ENCODE assay signal across 16 mouse cellular contexts in genomic region chr17:7633382-7634290, GRCm38 (mm10).
DNase-seq lines count a peak whose midpoint lies in the region; ATAC-seq and TF ChIP-seq lines count a peak whose summit lies in the region.
"Had no signal": no experiment of that assay in that cellular context is flagged by ENCODE, and none has a peak within 500 bp of the region (broad histone marks: within the 10 kb centered on the region; RNA-seq: fewer than 3 reads in every experiment).

No protein-coding gene starts in this region.

- no peak overlapping the region for H3K4me3 ChIP-seq in heart, embryonic 10.5 days
- H3K4me3 ChIP-seq in limb, embryonic 14.5 days (replicated peaks; ENCODE audit: low read length) = no peak overlapping the region
- H3K4me3 ChIP-seq in limb, embryonic 10.5 days = no peak overlapping the region
- no peak overlapping the region for H3K4me3 ChIP-seq in embryonic facial prominence, embryonic 14.5 days (ENCODE audit: low read depth, low read length)
- H3K4me3 ChIP-seq: layer of hippocampus, adult 2 months; liver, embryonic 15.5 days; midbrain, embryonic 15.5 days; neural tube, embryonic 12.5 days had no signal

- intact Hi-C loops in heart, postnatal 36 days (cut with DNase I) = no loop called here

- no peak overlapping the region for H3K9ac ChIP-seq in limb, embryonic 14.5 days (ENCODE audit: low read depth, low read length, severe bottlenecking)
- no peak overlapping the region for H3K9ac ChIP-seq in embryonic facial prominence, embryonic 14.5 days (ENCODE audit: low read depth, low read length)
- H3K9ac ChIP-seq: liver, embryonic 15.5 days; midbrain, embryonic 15.5 days; neural tube, embryonic 12.5 days had no signal

- H3K36me3 ChIP-seq in heart, embryonic 10.5 days = no peaks in the 10 kb centered on the region
- H3K36me3 ChIP-seq in limb, embryonic 14.5 days (ENCODE audit: control insufficient read depth, insufficient read depth, low read length) = no peaks in the 10 kb centered on the region
- H3K36me3 ChIP-seq in limb, embryonic 10.5 days = no peaks in the 10 kb centered on the region
- no peaks in the 10 kb centered on the region for H3K36me3 ChIP-seq in embryonic facial prominence, embryonic 14.5 days (ENCODE audit: control insufficient read depth, insufficient read depth, low read length)
- H3K36me3 ChIP-seq: G1E; liver, embryonic 15.5 days; midbrain, embryonic 15.5 days; neural tube, embryonic 12.5 days had no signal

- no peak; the same call in 1 of the 2 replicates for ATAC-seq in limb, embryonic 14.5 days (ENCODE audit: low FRiP score, low read depth)
- peak; percentile 71 for ATAC-seq in embryonic facial prominence, embryonic 14.5 days (ENCODE audit: low read depth)
- ATAC-seq: forebrain, embryonic 14.5 days; hindbrain, postnatal 0 days; midbrain, embryonic 15.5 days had no signal

- H3K4me2 ChIP-seq in limb, embryonic 14.5 days (replicated peaks; ENCODE audit: low read depth, low read length, severe bottlenecking) = no peak overlapping the region
- H3K4me2 ChIP-seq in embryonic facial prominence, embryonic 14.5 days (ENCODE audit: low read depth, low read length) = no peak overlapping the region
- H3K4me2 ChIP-seq: liver, embryonic 15.5 days; midbrain, embryonic 15.5 days; neural tube, embryonic 12.5 days had no signal

- no peak for TF ChIP-seq POLR2A in limb, embryonic 14.5 days (IDR thresholded peaks at IDR 0.05; ENCODE audit: borderline replicate concordance, extremely low read depth, insufficient read depth, insufficient read length)

- no peak for DNase-seq in heart, embryonic 10.5 days (ENCODE audit: low spot score)
- no peak for DNase-seq in heart, postnatal 36 days
- peak; percentile 27 for DNase-seq in limb, embryonic 14.5 days (ENCODE audit: low spot score)
- DNase-seq in limb, embryonic 10.5 days (ENCODE audit: low spot score) = no peak
- peak; percentile 75 for DNase-seq in embryonic facial prominence, embryonic 14.5 days (ENCODE audit: low spot score)
- DNase-seq in skeletal muscle tissue, adult 2 months (ENCODE audit: low read depth, low spot score) = peak; percentile 68
- DNase-seq in c-Kit-positive CD71-positive TER-119-positive erythroid progenitor cells, embryonic 14.5 days (ENCODE audit: low spot score) = no peak
- DNase-seq: adrenal gland, adult 2 months; cerebellum, adult 18-20 months had no signal

- H3K27ac ChIP-seq in heart, embryonic 10.5 days = 0 out of 2 replicates have a peak overlapping the region, but pooled peaks have one; percentile 22
- no peak overlapping the region for H3K27ac ChIP-seq in limb, embryonic 14.5 days (replicated peaks; ENCODE audit: low read depth, low read length)
- no peak overlapping the region for H3K27ac ChIP-seq in limb, embryonic 10.5 days
- H3K27ac ChIP-seq in embryonic facial prominence, embryonic 14.5 days (replicated peaks; ENCODE audit: low read depth, low read length) = peak overlapping the region; percentile 35
- H3K27ac ChIP-seq: hindbrain, postnatal 0 days; layer of hippocampus, adult 2 months; liver, embryonic 15.5 days; midbrain, embryonic 15.5 days; neural tube, embryonic 12.5 days had no signal

- WGBS in heart, embryonic 10.5 days = 49% methylated on average over 9 of the region's 9 CpGs
- WGBS in limb, embryonic 14.5 days = 66% methylated on average over 9 of the region's 9 CpGs
- 78% methylated on average over 9 of the region's 9 CpGs for WGBS in limb, embryonic 10.5 days
- WGBS in embryonic facial prominence, embryonic 14.5 days = 36% methylated on average over 9 of the region's 9 CpGs

- no peaks in the 10 kb centered on the region for H3K27me3 ChIP-seq in heart, embryonic 10.5 days (ENCODE audit: insufficient read depth, poor library complexity, severe bottlenecking)
- H3K27me3 ChIP-seq in limb, embryonic 14.5 days (ENCODE audit: control insufficient read depth, insufficient read depth, low read length) = no peaks in the 10 kb centered on the region
- H3K27me3 ChIP-seq in limb, embryonic 10.5 days (ENCODE audit: low read depth, poor library complexity, severe bottlenecking) = no peaks in the 10 kb centered on the region
- H3K27me3 ChIP-seq in embryonic facial prominence, embryonic 14.5 days (replicated peaks; ENCODE audit: control insufficient read depth, insufficient read depth, low read length) = no peaks in the 10 kb centered on the region
- H3K27me3 ChIP-seq: liver, embryonic 15.5 days; midbrain, embryonic 15.5 days; neural tube, embryonic 12.5 days had no signal

- no peaks in the 10 kb centered on the region for H3K9me3 ChIP-seq in heart, embryonic 10.5 days
- peaks cover 4% of the 10 kb centered on the region; the same call in 1 of the 2 replicates for H3K9me3 ChIP-seq in limb, embryonic 14.5 days (ENCODE audit: control insufficient read depth, low read length)
- H3K9me3 ChIP-seq in limb, embryonic 10.5 days (replicated peaks) = no peaks in the 10 kb centered on the region
- peaks cover 9% of the 10 kb centered on the region; the same call in 1 of the 2 replicates for H3K9me3 ChIP-seq in embryonic facial prominence, embryonic 14.5 days (ENCODE audit: control insufficient read depth, low read length)
- H3K9me3 ChIP-seq: liver, embryonic 15.5 days; midbrain, embryonic 15.5 days; neural tube, embryonic 12.5 days had no signal

- peaks cover 8% of the 10 kb centered on the region; the same call in 1 of the 2 replicates for H3K4me1 ChIP-seq in heart, embryonic 10.5 days
- peaks cover 8% of the 10 kb centered on the region; the same call in 1 of the 2 replicates for H3K4me1 ChIP-seq in limb, embryonic 14.5 days (ENCODE audit: control insufficient read depth, insufficient read depth, low read length)
- H3K4me1 ChIP-seq in limb, embryonic 10.5 days = no peaks in the 10 kb centered on the region
- peaks cover 7% of the 10 kb centered on the region for H3K4me1 ChIP-seq in embryonic facial prominence, embryonic 14.5 days (ENCODE audit: control insufficient read depth, insufficient read depth, low read length)
- H3K4me1 ChIP-seq: liver, embryonic 15.5 days; midbrain, embryonic 15.5 days; neural tube, embryonic 12.5 days had no signal

Comparison
In these comparisons a context has a peak if more than half of its experiments do, and no peak if none do; other contexts are left out.
1. DNase-seq: peak in limb, embryonic 14.5 days (single experiment), embryonic facial prominence, embryonic 14.5 days (single experiment) and skeletal muscle tissue, adult 2 months (single experiment); none in heart, embryonic 10.5 days (single experiment), heart, postnatal 36 days (0 of 2), limb, embryonic 10.5 days (single experiment) and c-Kit-positive CD71-positive TER-119-positive erythroid progenitor cells, embryonic 14.5 days (single experiment).
2. H3K27ac ChIP-seq: peak in heart, embryonic 10.5 days (single experiment) and embryonic facial prominence, embryonic 14.5 days (single experiment); none in limb, embryonic 14.5 days (single experiment) and limb, embryonic 10.5 days (single experiment).